Mouse (Mus musculus) lung, postnatal 0 days (tissue): Measurements from ENCODE around the gene Gm20388. TPM values are rescaled to one million over a fixed set of nuclear protein-coding genes. Genes with fewer than 3 reads are reported as not detected.

Experiments used
- ATAC-seq: fragments of 200-750 bp; cut with Nextera tagmentation; 2 replicates; pipeline ENCODE4 v1.8.0; 2017; ENCODE audit warnings: moderate library complexity
- DNase-seq: peaks from one replicate; pipeline ENCODE4 v3.0.0-alpha.2; 2016; ENCODE audit warnings: low spot score
- H3K27ac ChIP-seq: fragments of 300-500 bp; sonication (generic); 2 replicates; pipeline ENCODE4 v1.5.1; 2014; ENCODE audit warnings: antibody characterized with exemption, mild to moderate bottlenecking, low read length, mixed read lengths
- H3K27me3 ChIP-seq: fragments of 300-500 bp; sonication (generic); replicated peaks from 2 replicates; pipeline ENCODE4 v1.6.1; 2014; ENCODE audit warnings: low read length, mixed read lengths; ENCODE audit not compliant: insufficient read depth
- H3K36me3 ChIP-seq: fragments of 300-500 bp; sonication (generic); 2 replicates; pipeline ENCODE4 v1.6.1; 2014; ENCODE audit warnings: low read length, mixed read lengths; ENCODE audit not compliant: insufficient read depth
- H3K4me1 ChIP-seq: fragments of 300-500 bp; sonication (generic); 2 replicates; pipeline ENCODE4 v1.6.1; 2014; ENCODE audit warnings: antibody characterized with exemption, low read depth, low read length, mixed read lengths; ENCODE audit not compliant: insufficient read depth
- H3K4me2 ChIP-seq: fragments of 300-500 bp; sonication (generic); replicated peaks from 2 replicates; pipeline ENCODE4 v1.6.1; 2014; ENCODE audit warnings: low read depth, mild to moderate bottlenecking, low read length, moderate library complexity, mixed read lengths
- H3K4me3 ChIP-seq: fragments of 300-500 bp; sonication (generic); 2 replicates; pipeline ENCODE4 v1.5.1; 2014; ENCODE audit warnings: low read depth, low read length
- H3K9ac ChIP-seq: fragments of 300-500 bp; sonication (generic); replicated peaks from 2 replicates; pipeline ENCODE4 v1.6.1; 2014; ENCODE audit warnings: low read depth, mild to moderate bottlenecking
- H3K9me3 ChIP-seq: fragments of 300-500 bp; sonication (generic); 2 replicates; pipeline ENCODE4 v1.6.1; 2016; ENCODE audit warnings: low read length, mixed read lengths
- CTCF ChIP-seq: IDR thresholded peaks from 2 replicates; pipeline ENCODE4 v1.5.1; 2016; ENCODE audit warnings: antibody characterized with exemption, mild to moderate bottlenecking
- EP300 ChIP-seq: IDR thresholded peaks from 2 replicates; pipeline ENCODE4 v1.6.1; 2016; ENCODE audit warnings: antibody characterized with exemption, mild to moderate bottlenecking, control low read depth
- WGBS: fragments of 180-500 bp; shearing (Covaris S2); extraction: QIAGEN DNeasy Blood & Tissue Kit; methylation state at CpG from one replicate; pipeline ENCODE4 v1.1.7; 2014; 5-methylcytosine and 5-hydroxymethylcytosine counted together
- polyA plus RNA-seq: library from polyadenylated mRNA; unstranded; fragments of >200 nt; fragmentation: Nextera tagmentation; extraction: Ambion mirVana; gene quantifications from 2 replicates; pipeline ENCODE4 v1.2.1, GENCODE M21; 2015

Gm20388 gene
- polyA plus RNA-seq, 1 experiment from 2014 or later = not detected

DNA sequence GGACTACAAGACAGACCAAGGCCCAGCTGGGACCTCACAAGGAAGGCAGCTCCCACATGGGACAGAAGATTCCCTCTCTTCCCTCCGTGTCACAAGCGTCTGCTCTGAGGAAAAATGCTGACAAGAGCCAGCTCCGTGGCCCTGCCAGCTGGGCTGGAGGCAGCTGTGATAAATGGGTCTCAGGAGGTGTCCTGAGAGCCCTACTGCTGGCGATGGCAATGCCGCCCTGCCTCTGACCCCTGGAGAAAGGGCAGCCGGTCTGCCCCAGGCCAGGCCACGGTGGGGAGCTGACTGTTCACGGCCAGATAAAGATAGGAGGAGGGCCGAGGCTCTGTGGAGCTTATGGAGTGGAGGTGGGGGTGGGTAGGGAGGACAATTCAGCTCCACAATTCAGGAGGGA, 511.0 kb downstream of the Gm20388 start:
- Histone ChIP-seq H3K4me2 (no peak overlapping the region), H3K9ac (no peak overlapping the region), H3K27me3 (no peaks in the 10 kb centered on the region), H3K9me3 (no peaks in the 10 kb centered on the region), H3K36me3 (no peaks in the 10 kb centered on the region), H3K4me1 (peaks cover 22% of the 10 kb centered on the region; the same call in 1 of the 2 replicates), H3K4me3 (no peak overlapping the region), H3K27ac (no peak overlapping the region)
- 32% methylated on average over 9 of the region's 9 CpGs for WGBS
- DNase-seq (peak; percentile 11), ATAC-seq (no peak)
- no peak for TF ChIP-seq EP300
- no peak for TF ChIP-seq CTCF

- no peaks in the 10 kb centered on the region for H3K36me3 ChIP-seq
- no peaks in the 10 kb centered on the region for H3K9me3 ChIP-seq
- ATAC-seq = no peak
- no peaks in the 10 kb centered on the region for H3K27me3 ChIP-seq
- H3K9ac ChIP-seq = no peak overlapping the region
- peaks cover 25% of the 10 kb centered on the region; the same call in 1 of the 2 replicates for H3K4me1 ChIP-seq
- H3K4me3 ChIP-seq = no peak overlapping the region
- H3K27ac ChIP-seq = no peak overlapping the region
- TF ChIP-seq EP300 (no peak), CTCF (no peak)
- 90% methylated on average over 8 of the region's 8 CpGs for WGBS
- DNase-seq = no peak
- no peak overlapping the region for H3K4me2 ChIP-seq
These were observed 511.6 kb downstream of the Gm20388 start for GRCm38 (mm10) chr8:120422236-120422635.

- H3K9ac ChIP-seq = no peak overlapping the region
- H3K27ac ChIP-seq = no peak overlapping the region
- WGBS = 50% methylated on average over 7 of the region's 7 CpGs
- H3K27me3 ChIP-seq = no peaks in the 10 kb centered on the region
- no peak overlapping the region for H3K4me2 ChIP-seq
- no peaks in the 10 kb centered on the region for H3K9me3 ChIP-seq
- DNase-seq (no peak), ATAC-seq (no peak)
- TF ChIP-seq EP300 (no peak), CTCF (no peak)
- H3K36me3 ChIP-seq = no peaks in the 10 kb centered on the region
- H3K4me3 ChIP-seq = no peak overlapping the region
- H3K4me1 ChIP-seq = peaks cover 14% of the 10 kb centered on the region; the same call in 1 of the 2 replicates
These were observed 512.9 kb downstream of the Gm20388 start for GRCm38 (mm10) chr8:120423576-120423975.

DNA sequence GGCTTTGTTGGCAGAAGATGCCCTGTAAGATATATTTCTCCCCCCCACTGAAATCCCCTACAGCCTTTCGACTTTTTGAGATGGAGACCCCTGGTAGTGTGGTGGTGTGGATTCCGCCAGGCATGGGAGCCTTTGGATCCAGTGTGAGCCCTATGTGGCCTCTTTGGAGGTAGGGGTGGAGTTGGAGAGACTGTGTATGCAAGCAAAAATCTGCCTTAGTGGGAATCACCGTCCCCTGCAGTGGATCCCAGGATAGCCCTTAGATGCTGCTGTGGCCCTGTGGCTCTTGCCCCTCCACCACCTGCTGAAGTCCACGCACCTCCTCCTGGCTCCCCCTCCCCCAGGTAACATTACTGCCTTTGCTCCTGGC, 514.2 kb downstream of the Gm20388 start:
- H3K9ac ChIP-seq = no peak overlapping the region
- no peak for TF ChIP-seq CTCF
- no peak for TF ChIP-seq EP300
- no peaks in the 10 kb centered on the region for H3K27me3 ChIP-seq
- H3K4me2 ChIP-seq = no peak overlapping the region
- WGBS = 48% methylated on average over 4 of the region's 4 CpGs
- DNase-seq (no peak), ATAC-seq (no peak)
- no peaks in the 10 kb centered on the region for H3K36me3 ChIP-seq
- H3K4me1 ChIP-seq = peaks cover 14% of the 10 kb centered on the region; the same call in 1 of the 2 replicates
- no peak overlapping the region for H3K4me3 ChIP-seq
- no peaks in the 10 kb centered on the region for H3K9me3 ChIP-seq
- H3K27ac ChIP-seq = no peak overlapping the region

DNA sequence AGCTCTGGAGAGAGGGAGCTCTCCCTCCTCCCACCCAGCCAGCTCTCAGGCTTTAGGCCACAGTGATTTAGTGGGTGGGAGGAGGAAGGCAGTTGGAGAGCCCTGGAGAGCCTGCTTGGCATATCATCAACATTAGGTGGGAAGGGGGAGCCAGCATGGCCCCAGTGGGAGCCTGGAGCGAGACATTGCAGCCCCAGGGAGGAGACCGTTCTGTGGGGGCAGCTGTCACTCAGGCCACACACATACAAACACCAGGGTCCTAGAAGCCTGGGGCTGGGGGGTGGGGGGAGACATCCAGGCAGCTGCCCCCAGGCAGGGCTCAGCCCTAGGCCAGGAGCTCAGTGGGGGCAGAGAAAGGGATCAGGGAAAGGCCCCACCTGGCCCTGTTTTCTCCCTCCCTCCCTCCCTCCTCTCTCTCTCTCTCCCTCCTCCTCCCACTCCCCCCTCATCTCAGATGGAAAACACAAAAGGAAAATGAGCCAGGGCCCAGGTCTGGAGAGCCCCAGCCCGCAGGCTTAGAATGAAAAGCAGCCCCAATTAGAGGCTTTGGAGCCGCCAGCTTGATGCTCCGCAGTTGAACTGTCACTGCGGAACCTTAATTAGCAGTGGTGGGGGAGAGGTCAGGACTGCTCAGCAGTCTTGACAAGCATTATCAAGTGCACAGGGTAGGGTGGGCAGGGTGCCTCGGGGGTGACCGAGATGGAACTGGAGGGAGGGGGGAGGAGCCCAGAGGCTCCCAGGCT, 514.7 kb downstream of the Gm20388 start:
- Histone ChIP-seq H3K36me3 (no peaks in the 10 kb centered on the region), H3K27me3 (no peaks in the 10 kb centered on the region), H3K9ac (no peak overlapping the region), H3K4me3 (no peak overlapping the region), H3K27ac (no peak overlapping the region), H3K4me2 (no peak overlapping the region), H3K4me1 (peaks cover 14% of the 10 kb centered on the region; the same call in 1 of the 2 replicates), H3K9me3 (no peaks in the 10 kb centered on the region)
- DNase-seq (peak; percentile 75), ATAC-seq (peak; percentile 57)
- TF ChIP-seq CTCF (no peak), EP300 (no peak)
- WGBS = 37% methylated on average over 8 of the region's 8 CpGs

- no peak overlapping the region for H3K4me3 ChIP-seq
- no peak for TF ChIP-seq EP300
- TF ChIP-seq CTCF = no peak
- ATAC-seq (no peak), DNase-seq (no peak)
- H3K4me2 ChIP-seq = no peak overlapping the region
- peaks cover 14% of the 10 kb centered on the region; the same call in 1 of the 2 replicates for H3K4me1 ChIP-seq
- H3K9ac ChIP-seq = no peak overlapping the region
- H3K9me3 ChIP-seq = no peaks in the 10 kb centered on the region
- no peak overlapping the region for H3K27ac ChIP-seq
- WGBS = 35% methylated on average over 1 of the region's 1 CpGs
- H3K27me3 ChIP-seq = no peaks in the 10 kb centered on the region
- no peaks in the 10 kb centered on the region for H3K36me3 ChIP-seq
These were observed 515.5 kb downstream of the Gm20388 start for GRCm38 (mm10) chr8:120426105-120426504.
